Mouse (Mus musculus) brain, embryonic 14.5 days (tissue): ENCODE measurements at regions not wholly inside any gene's neighbourhood (a gene's known extent, or its start where the extent isn't known, plus 50 kb on each side); places are given as distances from the start of the nearest gene placed in this dataset.

Experiments
- CTCF ChIP-seq: fragments of 200-500 bp; IDR thresholded peaks from 2 replicates; pipeline ENCODE4 v1.5.1; 2012; ENCODE audit warnings: inconsistent platforms, mild to moderate bottlenecking, moderate library complexity, borderline replicate concordance; ENCODE audit not compliant: insufficient read depth, insufficient read length; ENCODE audit errors: extremely low read depth
- POLR2A ChIP-seq: fragments of 200-500 bp; IDR thresholded peaks from 2 replicates; pipeline ENCODE4 v1.6.1; 2012; ENCODE audit warnings: mild to moderate bottlenecking, inconsistent platforms, borderline replicate concordance; ENCODE audit not compliant: poor library complexity, insufficient read depth, insufficient read length, severe bottlenecking; ENCODE audit errors: extremely low read depth

DNA sequence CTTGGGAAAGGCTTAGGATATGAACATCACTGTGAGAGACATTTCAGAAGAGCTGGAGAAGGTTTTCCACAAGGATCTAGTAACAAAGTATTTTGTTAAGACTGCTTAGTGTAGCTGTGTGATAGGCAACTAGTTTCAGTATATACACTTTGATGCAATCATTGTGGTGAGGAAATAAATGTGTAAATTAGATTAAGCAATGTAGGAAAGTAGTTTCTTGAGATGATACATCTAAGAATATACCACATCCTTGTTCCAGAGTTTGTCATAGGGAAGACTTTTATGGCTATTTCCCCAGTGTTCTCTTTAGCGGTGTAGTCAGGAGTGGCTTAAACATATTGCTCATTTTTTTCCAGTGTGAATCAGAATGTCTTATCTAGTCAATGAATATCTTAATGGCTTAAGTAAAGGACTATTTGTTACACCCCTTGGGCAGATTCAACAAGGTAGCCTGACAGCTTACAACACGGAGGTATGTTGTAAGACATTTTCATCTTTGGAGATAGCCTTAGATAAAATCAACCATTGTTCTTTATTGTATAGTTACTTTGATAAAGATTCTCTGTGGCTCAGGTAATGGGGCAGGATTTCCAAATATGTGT is 78.8 kb downstream of the Gja1 start:
- no peak for TF ChIP-seq POLR2A
- TF ChIP-seq CTCF, result no peak
